Mouse (Mus musculus): ENCODE data around the gene E2f2.

E2f2 gene

GRCm38 (mm10) chr4:136144126-136144926 is 27.9 kb upstream of the E2f2 start:
- CTCF ChIA-PET: interaction anchor here (0.6 to 0.7 kb wide), 2 partner anchors 58 to 66 kb away, joined by 3 read pairs; no protein-coding TSS in a partner anchor

- CTCF ChIA-PET: interaction anchor here (0.6 to 0.7 kb wide), 4 partner anchors 15 to 67 kb away, joined by 3 to 5 read pairs (median 3); no protein-coding TSS in a partner anchor
Observed at GRCm38 (mm10) chr4:136144927-136145292, 27.3 kb upstream of the E2f2 start.

GRCm38 (mm10) chr4:136145362-136145885 is 26.8 kb upstream of the E2f2 start:
- CTCF ChIA-PET: interaction anchor here (0.6 to 0.7 kb wide), 3 partner anchors 15 to 67 kb away, joined by 3 to 5 read pairs (median 3); no protein-coding TSS in a partner anchor

- CTCF ChIA-PET: interaction anchor here (1.5 kb wide), 1 partner anchor 70 kb away, joined by 3 read pairs; no protein-coding TSS in a partner anchor
Observed at GRCm38 (mm10) chr4:136145991-136146711, 26.0 kb upstream of the E2f2 start.

- CTCF ChIA-PET: interaction anchor here (0.5 to 1.5 kb wide), 5 partner anchors 25 to 707 kb away, joined by 3 to 11 read pairs (median 5); no protein-coding TSS in a partner anchor
Observed at GRCm38 (mm10) chr4:136146712-136147154, 25.5 kb upstream of the E2f2 start.

GRCm38 (mm10) chr4:136147436-136148135 is 24.6 kb upstream of the E2f2 start:
- CTCF ChIA-PET: interaction anchor here (0.6 to 1.5 kb wide), 6 partner anchors 21 to 271 kb away, joined by 3 to 6 read pairs (median 4); no protein-coding TSS in a partner anchor

- CTCF ChIA-PET: interaction anchor here (0.6 to 1.0 kb wide), 4 partner anchors 12 to 272 kb away, joined by 3 to 5 read pairs (median 4); no protein-coding TSS in a partner anchor
Observed at GRCm38 (mm10) chr4:136148342-136149044, 23.7 kb upstream of the E2f2 start.

GRCm38 (mm10) chr4:136149045-136149379 is 23.2 kb upstream of the E2f2 start:
- CTCF ChIA-PET: interaction anchor here (0.6 to 1.0 kb wide), 4 partner anchors 11 to 168 kb away, joined by 3 to 5 read pairs (median 4); no protein-coding TSS in a partner anchor

GRCm38 (mm10) chr4:136149734-136150133 is 22.5 kb upstream of the E2f2 start:
- CTCF ChIA-PET: interaction anchor here (0.6 to 0.7 kb wide), 2 partner anchors 14 to 82 kb away, joined by 3 read pairs; no protein-coding TSS in a partner anchor

- CTCF ChIA-PET: no interaction called here
Observed at GRCm38 (mm10) chr4:136150596-136150995, 21.6 kb upstream of the E2f2 start.

- CTCF ChIA-PET: no interaction called here
Observed at GRCm38 (mm10) chr4:136152821-136153220, 19.4 kb upstream of the E2f2 start.

GRCm38 (mm10) chr4:136154462-136154861 is 17.7 kb upstream of the E2f2 start:
- CTCF ChIA-PET: no interaction called here

- CTCF ChIA-PET: interaction anchor here (1.3 to 1.6 kb wide), 3 partner anchors 86 to 89 kb away, joined by 3 to 9 read pairs (median 3); no protein-coding TSS in a partner anchor
Observed at GRCm38 (mm10) chr4:136158498-136158897, 13.7 kb upstream of the E2f2 start.

- CTCF ChIA-PET: interaction anchor here (0.6 to 1.6 kb wide), 9 partner anchors 11 to 106 kb away, joined by 3 to 12 read pairs (median 3); no protein-coding TSS in a partner anchor
Observed at GRCm38 (mm10) chr4:136159802-136160397, 12.3 kb upstream of the E2f2 start.

GRCm38 (mm10) chr4:136163448-136163847 is 8.7 kb upstream of the E2f2 start:
- CTCF ChIA-PET: interaction anchor here (0.5 to 2.1 kb wide), 9 partner anchors 12 to 93 kb away, joined by 3 to 13 read pairs (median 4); no protein-coding TSS in a partner anchor

GRCm38 (mm10) chr4:136164981-136165380 is 7.2 kb upstream of the E2f2 start:
- CTCF ChIA-PET: interaction anchor here (0.6 kb wide), 1 partner anchor 29 kb away, joined by 3 read pairs; no protein-coding TSS in a partner anchor

GRCm38 (mm10) chr4:136167701-136168100 is 4.5 kb upstream of the E2f2 start:
- CTCF ChIA-PET: interaction anchor here (0.5 kb wide), 1 partner anchor 20 kb away, joined by 3 read pairs; no protein-coding TSS in a partner anchor

GRCm38 (mm10) chr4:136170401-136170800 is 1.8 kb upstream of the E2f2 start:
- CTCF ChIA-PET: interaction anchor here (1.9 kb wide), 1 partner anchor 10 kb away, joined by 6 read pairs; no protein-coding TSS in a partner anchor

GRCm38 (mm10) chr4:136171455-136171854 is 739 bp upstream of the E2f2 start:
- CTCF ChIA-PET: interaction anchor here (0.6 to 1.9 kb wide), 2 partner anchors 9 to 25 kb away, joined by 6 to 11 read pairs; no protein-coding TSS in a partner anchor

Data from spleen, embryonic (tissue).